Mouse (Mus musculus) mouse embryonic stem cell (cell line): ENCODE measurements around the gene Mapkbp1.

Experiments
- in situ Hi-C, 2 experiments: fragments of 300-500 bp; cut with MboI; formaldehyde crosslinking; loops; 1 replicate in 1 of 2; 3 replicates in 1 of 2; pipeline ENCODE4 v1.14.3; 2019 to 2020; ENCODE audit warnings: low sequenced_read_pairs in 2 of 2, low pct_unique_long_range_greater_than_20kb in 1 of 2, mixed read lengths in 1 of 2; ENCODE audit not compliant: unreplicated experiment in 1 of 2

The Mapkbp1 gene

DNA sequence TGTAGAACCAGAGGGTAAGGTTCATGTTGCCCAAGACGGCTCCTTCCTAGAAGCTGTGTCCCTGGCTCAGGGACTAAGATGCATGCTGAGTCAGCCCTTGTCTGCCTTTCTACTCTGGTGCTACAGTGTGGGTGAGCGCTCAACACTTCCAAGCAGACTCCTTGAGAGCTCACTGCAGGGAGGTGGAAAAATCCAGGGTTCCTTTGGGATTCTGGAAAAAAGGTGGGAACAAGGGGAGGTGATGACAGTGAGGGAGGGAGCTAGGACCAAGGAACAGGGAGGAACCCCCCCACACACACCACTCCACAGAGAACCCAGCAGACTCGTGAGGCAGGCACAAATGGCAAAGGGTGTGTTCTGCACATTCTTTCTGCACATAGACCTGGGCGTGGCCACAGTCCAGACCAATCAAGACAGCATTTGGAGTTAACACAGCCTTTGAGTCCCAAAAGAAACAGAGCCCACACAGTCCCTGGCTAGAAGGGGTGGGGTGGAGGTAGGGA, 71.7 kb downstream of the Mapkbp1 start:
- in situ Hi-C loops, result no loop called here

DNA sequence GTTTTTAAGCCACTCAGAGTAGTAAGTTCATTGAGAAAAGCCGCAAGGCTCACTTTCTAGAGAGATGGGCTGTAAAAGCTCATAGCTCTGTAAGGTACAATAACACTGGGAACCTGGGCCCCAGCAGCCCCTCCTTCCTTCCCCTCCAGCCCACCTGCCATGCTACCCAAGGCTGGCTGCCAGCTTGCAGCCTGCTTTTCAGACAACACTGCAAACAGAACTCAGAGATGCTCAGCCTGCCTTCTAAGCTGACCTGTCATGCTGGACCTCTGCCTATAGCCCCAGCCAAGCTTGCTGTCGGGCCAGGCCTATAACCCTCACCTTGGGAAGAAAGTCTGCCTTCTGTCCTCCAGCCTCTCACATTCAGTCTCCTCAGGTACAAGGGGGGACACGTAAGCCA, 72.2 kb downstream of the Mapkbp1 start:
- in situ Hi-C loops, result no loop called here

DNA sequence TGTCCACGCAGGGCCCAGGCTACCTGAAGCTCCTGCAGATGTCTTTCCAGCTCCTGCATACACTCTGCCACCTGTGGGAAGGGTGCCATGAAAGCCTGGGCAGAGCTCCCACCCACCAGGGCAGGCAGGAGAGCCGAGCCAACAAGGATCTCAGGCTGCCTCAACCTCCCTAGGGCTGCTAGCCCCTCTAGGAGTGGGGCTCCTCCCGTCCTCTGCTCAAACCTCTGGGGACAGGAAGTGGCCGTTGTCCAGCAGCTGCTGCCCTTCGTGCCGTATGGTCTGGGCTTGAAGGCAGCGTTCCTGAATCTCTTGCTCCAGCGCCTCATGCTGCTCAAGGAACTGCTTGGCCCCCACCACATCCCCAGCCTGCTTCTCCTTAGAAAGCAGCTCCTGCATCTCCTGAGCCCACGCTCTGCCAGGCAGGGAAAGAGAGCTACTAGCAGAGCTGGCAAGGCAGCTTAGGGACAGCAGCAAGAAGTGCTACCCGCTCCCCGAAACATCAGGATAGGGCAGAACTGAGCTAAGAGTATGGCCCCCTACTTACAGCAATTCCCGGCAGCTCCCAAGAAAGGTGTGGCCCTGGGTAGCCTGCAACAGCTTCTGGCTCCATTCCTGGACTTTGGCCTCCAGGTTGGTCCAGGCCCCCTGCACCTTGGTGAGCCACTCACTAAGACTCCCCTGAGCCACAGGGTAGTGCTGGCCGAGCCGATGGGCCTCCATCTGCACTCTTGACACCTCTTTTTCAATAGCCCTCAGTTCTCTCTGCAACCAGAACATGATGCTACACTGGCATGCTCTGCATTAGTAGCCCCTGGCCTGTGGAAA, 74.2 kb downstream of the Mapkbp1 start:
- in situ Hi-C loops, result no loop called here

DNA sequence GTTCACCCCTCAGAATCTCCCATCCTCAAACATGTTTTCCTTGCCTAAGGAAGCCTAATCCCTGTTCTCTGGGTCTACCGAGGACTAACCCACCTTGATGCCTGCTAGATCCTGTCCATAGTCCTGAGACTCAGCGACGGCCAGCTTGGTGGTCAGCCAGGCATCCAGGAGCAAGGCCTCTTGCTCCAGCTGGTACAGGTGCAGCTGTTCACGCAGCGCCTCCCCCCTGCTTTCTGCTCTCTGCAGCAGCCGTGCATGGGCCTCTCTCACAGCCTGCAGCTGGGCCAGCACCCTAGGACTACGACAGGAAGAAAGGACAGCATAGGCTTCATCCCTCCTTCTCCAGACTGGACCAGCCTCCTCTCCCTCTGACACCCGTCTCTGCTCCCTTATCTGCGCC, 75.7 kb downstream of the Mapkbp1 start:
- in situ Hi-C loops, result no loop called here

DNA sequence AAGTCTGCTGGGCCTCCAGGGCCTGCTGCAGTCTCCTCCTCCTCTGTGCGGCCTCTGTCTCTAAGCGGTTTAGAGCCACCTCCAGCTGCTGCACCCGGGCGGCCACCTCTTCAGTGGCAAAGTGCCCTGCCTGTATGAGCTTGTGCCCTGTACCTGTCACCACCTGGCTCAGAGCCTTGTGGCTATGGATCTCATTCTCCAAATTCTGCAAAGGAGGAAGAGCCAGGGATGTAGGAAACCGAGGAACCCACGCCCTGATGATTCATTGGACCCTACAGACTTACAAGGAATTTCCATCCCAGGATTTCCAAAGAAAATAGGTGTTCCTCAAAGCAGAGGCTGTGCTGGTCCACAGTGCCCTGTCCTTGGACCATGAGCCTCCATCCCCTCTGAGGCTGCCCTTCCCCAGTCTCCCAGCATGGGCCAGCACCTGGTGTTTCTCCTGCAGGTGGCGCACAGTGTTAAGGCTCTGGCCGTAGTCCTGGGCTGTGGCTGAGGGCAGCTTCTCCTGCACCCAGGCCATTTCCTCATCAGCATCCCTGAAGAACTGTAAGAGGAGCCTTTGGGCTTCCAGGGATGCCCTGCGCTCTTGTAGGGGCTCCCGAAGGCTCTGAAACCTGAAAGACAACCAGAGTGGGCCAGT, 77.3 kb downstream of the Mapkbp1 start:
- in situ Hi-C loops, result no loop called here

DNA sequence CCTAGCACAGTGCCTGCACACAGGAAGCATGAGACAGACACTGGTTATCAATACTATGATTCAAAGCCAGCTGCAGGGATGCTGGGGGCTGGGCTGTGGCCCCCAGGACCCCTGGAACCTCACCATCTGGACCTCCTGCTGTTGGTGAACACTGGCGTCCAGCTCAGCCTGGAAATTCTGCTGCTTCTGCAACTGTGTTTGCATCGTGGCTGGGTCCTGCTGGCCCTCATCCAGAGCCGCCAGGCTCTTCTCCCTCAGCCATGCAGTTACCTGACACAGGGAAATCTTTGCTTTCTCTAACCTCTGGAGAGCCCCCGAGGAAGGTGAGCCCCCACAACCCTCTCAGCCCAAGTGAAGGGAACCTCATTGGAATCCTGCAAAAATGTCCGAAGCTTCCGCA, 78.9 kb downstream of the Mapkbp1 start:
- in situ Hi-C loops, result no loop called here

DNA sequence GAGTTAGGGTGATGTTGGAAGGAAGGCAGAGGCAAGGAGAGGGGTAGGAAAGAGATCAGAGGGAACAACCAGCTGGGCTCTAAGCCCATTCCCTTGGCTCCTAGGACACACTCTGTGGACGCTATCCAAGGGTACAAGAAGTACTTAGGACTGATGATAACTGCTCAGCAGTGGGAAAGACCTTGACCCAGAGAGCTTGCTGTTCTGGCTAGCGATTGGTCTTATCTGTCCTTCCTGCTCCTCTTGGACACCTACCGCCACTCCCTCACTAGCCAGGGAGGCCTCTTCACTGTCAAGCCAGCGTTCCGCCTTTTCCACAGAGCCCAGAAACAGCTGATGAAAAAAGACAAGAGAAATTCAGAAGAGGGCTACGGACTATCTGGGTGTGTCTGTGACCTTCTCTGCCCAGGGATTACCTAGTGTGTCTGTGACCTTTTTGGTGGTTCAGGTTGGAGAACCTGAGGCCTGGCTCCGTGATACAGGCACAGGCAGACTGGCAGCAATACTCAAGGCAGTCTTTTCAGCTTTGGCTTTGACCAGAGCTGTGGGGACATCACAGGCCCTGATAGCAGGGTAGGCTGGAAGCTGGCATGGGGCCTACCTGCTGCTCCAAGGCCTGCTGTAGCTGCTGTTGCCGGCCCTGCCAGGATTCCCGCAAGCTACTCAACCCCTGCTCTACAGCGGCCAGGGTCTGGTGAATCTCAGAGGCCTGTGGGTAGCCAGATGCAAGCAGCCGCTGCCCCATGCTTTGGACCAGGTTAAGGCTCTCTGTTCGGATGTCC, 82.5 kb downstream of the Mapkbp1 start:
- in situ Hi-C loops, result no loop called here

DNA sequence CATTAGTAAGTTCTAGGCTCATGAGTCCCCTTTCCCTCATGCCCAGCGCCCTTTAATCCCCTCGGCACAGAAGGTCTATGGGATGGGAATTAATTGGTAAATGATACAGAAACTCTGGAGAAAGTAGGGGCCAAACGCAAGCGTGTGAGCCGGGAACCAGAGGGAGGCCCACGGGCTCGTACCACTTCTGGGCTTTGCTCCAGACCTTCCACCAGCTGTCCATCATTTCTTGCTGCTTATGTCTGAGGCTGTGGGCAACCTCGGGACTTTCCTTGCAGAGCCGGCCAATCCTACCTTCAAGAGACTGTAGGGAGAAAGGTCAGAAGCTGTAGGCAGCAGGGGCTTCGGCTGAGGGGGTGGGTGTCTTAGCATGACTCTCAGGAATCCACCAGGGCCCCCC, 83.4 kb downstream of the Mapkbp1 start:
- in situ Hi-C loops, result no loop called here

DNA sequence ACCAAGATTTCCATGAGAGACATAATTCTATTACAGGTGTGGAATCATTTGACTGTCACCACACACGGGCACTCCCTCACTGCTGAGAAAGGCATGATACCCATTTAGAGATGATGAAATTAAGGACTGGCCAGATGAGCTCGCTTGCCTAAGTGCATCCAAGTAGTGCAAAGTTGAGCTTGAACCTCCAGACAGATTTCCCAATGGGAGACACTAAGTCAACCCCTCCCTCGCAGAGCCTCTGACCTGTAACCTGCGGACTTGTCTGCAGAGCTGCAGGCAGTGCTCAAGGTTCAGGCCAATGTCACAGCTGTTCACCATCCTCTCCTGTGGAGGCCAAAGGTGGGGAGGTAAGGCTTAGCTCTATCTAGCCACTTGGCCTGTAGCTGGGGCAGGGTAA, 86.3 kb downstream of the Mapkbp1 start:
- in situ Hi-C loops, result no loop called here

DNA sequence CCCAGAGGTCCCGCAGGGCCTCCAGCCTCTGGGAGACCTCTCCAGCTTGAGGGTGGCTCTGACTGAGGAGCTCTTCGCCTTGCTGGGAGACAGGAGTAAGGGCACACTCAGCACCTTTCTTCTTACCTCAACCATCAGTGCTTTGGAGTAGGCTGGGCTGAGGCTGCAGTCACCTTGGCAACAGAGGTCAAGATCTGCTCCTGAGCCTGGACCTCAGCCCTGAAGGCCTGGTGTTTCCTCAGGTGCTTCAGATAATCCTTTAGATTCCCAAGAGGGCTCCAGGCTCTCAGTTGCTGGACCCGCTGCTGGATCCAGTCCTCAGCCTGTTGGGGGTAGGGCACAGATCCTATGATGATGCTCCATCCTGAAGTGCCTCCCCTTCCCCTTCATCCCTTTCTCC, 87.0 kb downstream of the Mapkbp1 start:
- in situ Hi-C loops, result no loop called here

DNA sequence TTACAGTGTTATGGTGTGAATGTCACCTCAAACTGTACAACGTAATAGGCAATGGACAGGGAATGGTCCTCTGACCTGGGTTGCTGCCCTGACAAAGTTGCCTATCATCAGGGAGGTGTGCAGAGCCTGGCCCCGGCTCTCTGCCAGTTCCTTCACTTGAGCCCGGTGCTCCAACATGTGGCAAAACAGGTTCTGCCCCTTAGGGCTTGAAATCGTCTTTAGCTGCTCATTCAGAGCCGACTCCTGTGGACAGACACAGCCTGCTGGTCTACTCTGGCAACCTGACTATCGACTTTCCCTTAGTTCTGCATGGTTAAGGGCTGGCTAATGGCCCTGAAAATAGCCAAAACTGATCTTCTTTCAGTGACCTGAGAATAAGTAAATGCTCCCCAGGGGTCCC, 87.7 kb downstream of the Mapkbp1 start:
- in situ Hi-C loops, result no loop called here

DNA sequence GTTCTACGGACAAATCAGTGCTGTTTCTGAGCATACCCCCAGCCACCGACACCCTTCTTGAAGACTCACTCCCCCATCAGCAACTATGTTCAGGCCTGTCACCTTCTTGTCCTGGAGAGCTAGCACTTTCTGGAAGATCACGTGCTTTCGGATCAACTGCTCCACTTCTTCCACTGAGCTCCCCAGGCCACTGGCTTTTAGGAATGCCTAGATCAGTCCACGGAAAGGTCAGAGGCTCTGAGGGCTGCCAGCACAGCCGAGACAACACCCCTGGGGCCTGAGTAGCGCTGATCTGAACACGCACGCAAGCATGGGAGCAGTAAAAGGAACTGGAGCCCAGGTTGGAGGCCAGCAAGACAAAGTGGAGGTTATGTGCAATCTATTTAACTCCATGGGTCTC, 88.2 kb downstream of the Mapkbp1 start:
- in situ Hi-C loops, result no loop called here

DNA sequence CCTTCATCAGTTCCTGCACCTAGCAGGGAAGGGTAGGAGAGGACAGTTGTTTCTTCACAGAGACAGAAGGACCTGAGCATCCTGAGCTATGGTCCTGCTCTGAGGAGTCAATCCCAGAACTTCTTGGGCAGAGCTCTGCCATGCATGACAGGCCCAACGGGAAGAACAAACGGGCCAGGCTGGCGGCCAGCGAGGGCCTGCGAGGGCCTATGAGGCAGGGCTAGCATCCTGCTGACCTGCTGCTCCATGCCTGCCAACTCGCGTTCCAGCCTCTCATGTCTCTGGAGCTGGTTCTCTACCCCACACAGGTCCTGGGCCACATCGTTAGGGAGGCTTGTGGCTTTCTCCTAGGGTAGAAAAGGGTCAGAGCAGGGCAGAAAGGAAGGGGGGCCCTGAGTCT, 89.7 kb downstream of the Mapkbp1 start:
- in situ Hi-C loops, result no loop called here

DNA sequence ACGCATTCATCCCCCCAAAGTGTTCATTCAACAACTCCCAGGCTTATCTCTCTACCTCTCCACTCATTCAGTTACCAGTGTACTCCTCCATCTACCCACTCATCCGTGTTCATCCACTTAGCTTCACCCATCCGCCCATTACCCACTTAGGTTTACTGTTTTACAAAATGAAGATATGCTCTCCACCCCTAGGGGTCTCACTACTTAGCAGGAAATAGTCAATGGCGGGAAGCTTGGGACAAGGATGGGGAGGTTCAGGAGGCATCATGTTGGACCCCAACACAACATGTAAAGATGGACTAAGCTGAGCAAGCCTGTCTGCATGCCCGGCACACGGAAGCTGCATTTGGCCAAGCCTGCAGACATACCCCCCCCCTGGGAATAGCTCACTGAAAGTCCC, 92.1 kb downstream of the Mapkbp1 start:
- in situ Hi-C loops, result no loop called here

DNA sequence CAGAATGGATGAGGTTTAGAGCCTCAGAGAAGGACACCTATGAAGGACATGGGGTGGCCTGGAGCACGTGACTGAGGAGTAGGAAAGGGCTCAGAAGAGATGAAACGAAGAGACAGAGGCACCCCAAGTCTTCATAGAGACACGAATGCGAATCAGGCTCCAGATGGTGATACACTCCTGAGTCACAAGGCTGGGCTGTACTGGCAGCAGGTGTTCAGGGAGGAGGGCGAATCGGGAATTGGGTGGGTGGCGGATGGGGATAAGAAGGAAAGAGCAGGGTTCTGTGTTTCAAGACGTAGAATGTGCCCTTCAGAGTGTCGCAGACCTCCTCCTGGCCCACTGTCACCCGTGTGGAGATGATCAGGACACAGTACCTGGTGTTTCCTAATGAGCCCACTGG, 92.7 kb downstream of the Mapkbp1 start:
- in situ Hi-C loops, result no loop called here

DNA sequence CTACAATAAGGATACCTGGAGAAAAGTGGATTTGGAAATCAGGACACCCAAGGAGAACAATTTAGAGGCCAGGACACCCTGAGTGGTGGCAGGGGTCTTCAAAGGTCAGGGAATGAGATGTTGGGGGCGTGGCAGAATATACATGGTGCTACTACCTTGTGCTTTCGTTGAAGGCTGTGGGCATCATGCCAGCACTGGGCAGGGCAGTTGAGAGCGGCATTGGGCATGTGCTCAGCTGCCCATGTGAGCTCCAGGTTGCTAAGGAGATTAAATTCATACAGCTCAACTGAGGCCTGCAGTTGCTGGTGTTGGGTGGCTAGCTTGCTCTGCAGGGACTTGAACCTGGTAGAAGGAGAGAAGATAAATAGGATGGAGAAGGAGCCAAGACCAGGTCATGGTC, 93.7 kb downstream of the Mapkbp1 start:
- in situ Hi-C loops, result no loop called here

DNA sequence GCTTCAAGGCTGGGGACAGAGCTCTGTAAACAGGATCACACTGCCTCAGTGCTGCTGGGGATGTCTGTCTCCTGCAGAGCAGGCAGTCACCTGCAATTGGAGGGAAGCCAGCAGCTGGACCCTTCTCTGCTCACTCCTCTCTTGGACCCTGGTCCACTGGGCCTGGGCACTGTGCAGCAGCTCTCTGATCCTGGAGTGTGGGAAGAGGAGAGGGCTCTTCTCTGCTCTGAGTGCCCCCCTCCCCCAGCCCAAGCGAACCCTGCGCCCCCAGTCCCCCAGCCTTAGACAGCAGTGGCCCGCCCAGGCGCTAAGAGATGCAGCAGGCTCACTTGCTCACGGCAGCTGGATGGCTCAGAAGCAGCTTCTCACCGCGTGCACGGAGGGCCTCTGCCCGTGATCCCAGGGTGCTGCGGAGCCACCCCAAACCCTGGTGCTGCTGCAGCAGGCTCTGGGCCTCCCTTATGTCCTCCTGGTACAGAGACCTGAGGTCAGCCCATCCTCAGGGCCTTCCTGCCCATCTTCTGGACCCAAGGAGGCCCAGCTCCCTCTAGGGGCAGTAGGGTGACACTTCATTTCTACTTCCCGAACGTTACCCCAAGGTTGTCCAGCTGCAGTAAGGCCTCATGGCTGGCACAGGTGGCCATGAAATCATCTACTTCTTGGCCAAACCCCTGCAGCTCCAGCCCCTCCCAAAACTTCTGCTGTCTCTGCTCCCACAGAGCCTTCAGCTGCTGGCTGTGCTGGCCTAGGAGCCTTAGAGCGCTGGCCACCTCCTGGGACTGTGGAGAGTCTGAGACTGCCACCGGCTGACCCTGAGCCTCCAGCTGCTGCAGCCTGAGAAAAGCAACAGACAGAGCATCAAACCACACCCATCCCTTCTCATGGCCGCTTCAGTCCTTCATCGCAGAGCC, 96.3 kb downstream of the Mapkbp1 start:
- in situ Hi-C loops, result no loop called here

DNA sequence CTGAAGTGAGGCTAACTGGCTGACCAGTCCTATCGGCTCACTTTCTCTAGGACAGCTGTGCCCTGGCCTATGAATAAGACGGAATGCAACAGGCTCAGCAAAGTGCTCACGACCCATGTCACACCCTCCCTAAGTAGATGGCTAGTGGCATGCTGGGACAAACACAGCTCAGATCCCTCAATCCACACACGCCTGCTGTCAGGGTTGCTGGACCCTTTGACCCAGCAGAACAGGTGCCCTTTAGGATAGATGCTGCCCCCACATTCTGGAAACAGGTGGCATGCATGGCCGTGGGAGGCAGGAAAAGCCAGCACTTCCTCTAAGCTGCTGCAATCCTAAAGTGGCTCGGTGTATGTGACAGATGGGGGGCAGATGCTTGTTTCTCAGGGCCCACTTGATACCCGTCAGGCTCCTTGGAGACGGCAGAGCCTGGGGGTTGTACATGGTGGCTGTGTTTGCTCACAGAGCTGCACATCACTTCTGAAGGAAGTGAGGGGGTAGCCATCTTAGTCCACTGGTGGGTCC, 97.0 kb downstream of the Mapkbp1 start:
- in situ Hi-C loops, result no loop called here
